ENCODE assay signal across 24 mouse cellular contexts in the genomic region with DNA sequence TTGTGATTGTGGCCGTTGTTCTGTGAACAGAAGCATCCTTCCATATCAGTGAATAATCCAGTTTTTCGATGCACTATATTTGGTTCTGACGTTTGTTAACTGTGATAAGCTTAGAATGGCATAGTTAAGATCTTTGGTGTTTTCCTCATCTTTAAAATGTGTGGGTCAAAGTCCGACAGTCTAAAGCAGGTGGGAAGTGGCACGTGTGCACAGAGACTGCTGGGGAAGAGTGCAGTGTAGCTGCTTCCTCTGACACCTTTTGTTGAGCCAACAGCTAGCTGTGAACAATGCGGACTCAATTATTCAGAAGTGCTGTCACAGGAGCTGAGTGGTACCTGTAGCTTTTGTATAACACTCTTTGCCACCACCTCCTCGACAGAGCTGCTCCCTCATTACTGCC. TPM values are rescaled to one million over a fixed set of nuclear protein-coding genes. Genes with fewer than 3 reads are reported as not detected.
DNase-seq lines count a peak whose midpoint lies in the region; ATAC-seq and TF ChIP-seq lines count a peak whose summit lies in the region.
"Had no signal": no experiment of that assay in that cellular context is flagged by ENCODE, and none has a peak within 500 bp of the region (broad histone marks: within the 10 kb centered on the region; RNA-seq: fewer than 3 reads in every experiment).

No protein-coding gene starts in this region.

- TF ChIP-seq CTCF in intestine, postnatal 0 days (IDR thresholded peaks at IDR 0.05; ENCODE audit: low read depth) = no peak

- no peak overlapping the region for H3K27ac ChIP-seq in midbrain, embryonic 16.5 days (ENCODE audit: low read length)
- H3K27ac ChIP-seq in midbrain, embryonic 15.5 days = no peak overlapping the region
- no peak overlapping the region for H3K27ac ChIP-seq in intestine, embryonic 15.5 days
- H3K27ac ChIP-seq in intestine, postnatal 0 days (ENCODE audit: low read depth, low read length) = no peak overlapping the region
- H3K27ac ChIP-seq: embryonic facial prominence, embryonic 13.5 days; embryonic facial prominence, embryonic 15.5 days; forebrain, embryonic 10.5 days; forebrain, embryonic 12.5 days had no signal

- H3K9me3 ChIP-seq in midbrain, embryonic 16.5 days (replicated peaks; ENCODE audit: control insufficient read depth, low read length, poor library complexity, severe bottlenecking) = no peaks in the 10 kb centered on the region
- no peaks in the 10 kb centered on the region for H3K9me3 ChIP-seq in midbrain, embryonic 15.5 days
- H3K9me3 ChIP-seq in intestine, embryonic 15.5 days = no peaks in the 10 kb centered on the region
- no peaks in the 10 kb centered on the region for H3K9me3 ChIP-seq in intestine, postnatal 0 days (ENCODE audit: control insufficient read depth)
- H3K9me3 ChIP-seq: embryonic facial prominence, embryonic 13.5 days; embryonic facial prominence, embryonic 15.5 days; forebrain, embryonic 10.5 days; forebrain, embryonic 12.5 days had no signal

- no peak overlapping the region for H3K4me2 ChIP-seq in midbrain, embryonic 16.5 days (ENCODE audit: low read length)
- no peak overlapping the region for H3K4me2 ChIP-seq in midbrain, embryonic 15.5 days
- H3K4me2 ChIP-seq in intestine, embryonic 15.5 days (replicated peaks) = no peak overlapping the region
- no peak overlapping the region for H3K4me2 ChIP-seq in intestine, postnatal 0 days (replicated peaks; ENCODE audit: low read depth)
- H3K4me2 ChIP-seq: embryonic facial prominence, embryonic 13.5 days; embryonic facial prominence, embryonic 15.5 days; forebrain, embryonic 12.5 days had no signal

- H3K4me3 ChIP-seq in midbrain, embryonic 16.5 days (ENCODE audit: low read depth, low read length) = no peak overlapping the region
- H3K4me3 ChIP-seq in midbrain, embryonic 15.5 days = no peak overlapping the region
- no peak overlapping the region for H3K4me3 ChIP-seq in intestine, embryonic 15.5 days (replicated peaks)
- no peak overlapping the region for H3K4me3 ChIP-seq in intestine, postnatal 0 days (ENCODE audit: low read depth, low read length)
- H3K4me3 ChIP-seq: embryonic facial prominence, embryonic 13.5 days; embryonic facial prominence, embryonic 15.5 days; erythroblast, embryonic 14.5 days; forebrain, embryonic 10.5 days; forebrain, embryonic 12.5 days had no signal

- no peaks in the 10 kb centered on the region for H3K4me1 ChIP-seq in midbrain, embryonic 16.5 days (ENCODE audit: control insufficient read depth, insufficient read depth, low read length)
- no peaks in the 10 kb centered on the region for H3K4me1 ChIP-seq in midbrain, embryonic 15.5 days
- H3K4me1 ChIP-seq in intestine, embryonic 15.5 days (replicated peaks) = 0 out of 2 replicates have a peak, but pooled peaks cover 3% of the 10 kb centered on the region
- H3K4me1 ChIP-seq in intestine, postnatal 0 days (replicated peaks; ENCODE audit: control insufficient read depth, insufficient read depth, low read length) = no peaks in the 10 kb centered on the region
- H3K4me1 ChIP-seq: embryonic facial prominence, embryonic 13.5 days; embryonic facial prominence, embryonic 15.5 days; forebrain, embryonic 10.5 days; forebrain, embryonic 12.5 days had no signal

- H3K27me3 ChIP-seq in midbrain, embryonic 16.5 days (ENCODE audit: control insufficient read depth, insufficient read depth, low read depth, low read length) = no peaks in the 10 kb centered on the region
- no peaks in the 10 kb centered on the region for H3K27me3 ChIP-seq in midbrain, embryonic 15.5 days (replicated peaks)
- H3K27me3 ChIP-seq in intestine, embryonic 15.5 days (replicated peaks) = no peaks in the 10 kb centered on the region
- H3K27me3 ChIP-seq in intestine, postnatal 0 days (replicated peaks; ENCODE audit: control insufficient read depth, insufficient read depth, low read length) = no peaks in the 10 kb centered on the region
- H3K27me3 ChIP-seq: embryonic facial prominence, embryonic 13.5 days; embryonic facial prominence, embryonic 15.5 days; forebrain, embryonic 12.5 days had no signal

- no peak overlapping the region for H3K9ac ChIP-seq in midbrain, embryonic 16.5 days (ENCODE audit: low read depth, low read length)
- H3K9ac ChIP-seq in midbrain, embryonic 15.5 days = no peak overlapping the region
- H3K9ac ChIP-seq in intestine, embryonic 15.5 days = no peak overlapping the region
- H3K9ac ChIP-seq in intestine, postnatal 0 days (ENCODE audit: low read depth, low read length) = no peak overlapping the region
- H3K9ac ChIP-seq: embryonic facial prominence, embryonic 13.5 days; embryonic facial prominence, embryonic 15.5 days; forebrain, embryonic 12.5 days had no signal

- no peaks in the 10 kb centered on the region for H3K36me3 ChIP-seq in midbrain, embryonic 16.5 days (ENCODE audit: control insufficient read depth, insufficient read depth, low read length)
- H3K36me3 ChIP-seq in midbrain, embryonic 15.5 days (replicated peaks) = peaks cover 7% of the 10 kb centered on the region
- H3K36me3 ChIP-seq in intestine, embryonic 15.5 days = no peaks in the 10 kb centered on the region
- peaks cover 9% of the 10 kb centered on the region for H3K36me3 ChIP-seq in intestine, postnatal 0 days (ENCODE audit: control insufficient read depth, insufficient read depth)

- 81% methylated on average over 7 of the region's 7 CpGs for WGBS in midbrain, embryonic 16.5 days
- 79% methylated on average over 7 of the region's 7 CpGs for WGBS in midbrain, embryonic 15.5 days
- WGBS in intestine, embryonic 15.5 days = 73% methylated on average over 7 of the region's 7 CpGs
- WGBS in intestine, postnatal 0 days = 44% methylated on average over 7 of the region's 7 CpGs

- peak; percentile 51; the same call in 1 of the 2 replicates for ATAC-seq in midbrain, embryonic 16.5 days
- no peak; the same call in 1 of the 2 replicates for ATAC-seq in midbrain, embryonic 15.5 days (replicated peaks)
- peak; percentile 68 for ATAC-seq in intestine, embryonic 15.5 days
- ATAC-seq in intestine, postnatal 0 days = peak; percentile 43; the same call in 1 of the 2 replicates
- ATAC-seq: forebrain, embryonic 14.5 days; forebrain, embryonic 16.5 days had no signal

- DNase-seq in ovary, postnatal 14 days (ENCODE audit: low spot score) = no peak
- DNase-seq in spleen, adult 12 weeks (ENCODE audit: low spot score) = no peak
- no peak for DNase-seq in adipocyte (ENCODE audit: low spot score)
- DNase-seq: adrenal gland, adult 8-10 months; adrenal gland, postnatal 14 days; adrenal gland, postnatal 36 days; cerebellum, adult 11 months; cerebellum, adult 18-20 months; cerebellum, adult 8-10 months; cerebellum, adult 9-11 months; cerebellum, postnatal 14 days; cerebellum, postnatal 36 days; embryo, embryonic 11 days had no signal

RNA-seq across cellular contexts. Expression of gene Rad23b, which starts 21.5 kb away (rescaled TPM):
- 84.4 and 86.0 TPM in 2 replicates for polyA plus RNA-seq in midbrain, embryonic 16.5 days (2015; fragmentation: Nextera tagmentation; extraction: Ambion mirVana)
- 90.9 and 92.2 TPM in 2 replicates for polyA plus RNA-seq in midbrain, embryonic 15.5 days (2015; fragmentation: Nextera tagmentation; extraction: Ambion mirVana)
- polyA plus RNA-seq in intestine, embryonic 15.5 days (2015; fragmentation: Nextera tagmentation; extraction: Ambion mirVana) = 81.9 and 87.5 TPM in 2 replicates
- polyA plus RNA-seq in intestine, postnatal 0 days (2015; fragmentation: Nextera tagmentation; extraction: Ambion mirVana) = 52.1 and 53.4 TPM in 2 replicates
